Mouse (Mus musculus) kidney, adult 11 months (tissue): ENCODE results near the gene Cage1.

Experiments used
- DNase-seq: peaks from one replicate; pipeline ENCODE4 v3.0.0; 2022

The Cage1 gene

GRCm38 (mm10) chr13:37964128-37965087, 72.5 kb downstream of the Cage1 start:
- DNase-seq, result no peak

- DNase-seq, result peak; percentile 63
Measured at GRCm38 (mm10) chr13:37963354-37964007, 73.4 kb downstream of the Cage1 start.

- no peak for DNase-seq
Measured at GRCm38 (mm10) chr13:37962541-37962940, 74.3 kb downstream of the Cage1 start.

GRCm38 (mm10) chr13:37959936-37960335, 76.9 kb downstream of the Cage1 start:
- DNase-seq, result no peak

GRCm38 (mm10) chr13:37959239-37959907, 77.5 kb downstream of the Cage1 start:
- no peak for DNase-seq

GRCm38 (mm10) chr13:37958498-37959238, 78.2 kb downstream of the Cage1 start:
- DNase-seq, result no peak
